Mouse (Mus musculus): ENCODE measurements around the gene Sik1.

Sik1 gene

DNA sequence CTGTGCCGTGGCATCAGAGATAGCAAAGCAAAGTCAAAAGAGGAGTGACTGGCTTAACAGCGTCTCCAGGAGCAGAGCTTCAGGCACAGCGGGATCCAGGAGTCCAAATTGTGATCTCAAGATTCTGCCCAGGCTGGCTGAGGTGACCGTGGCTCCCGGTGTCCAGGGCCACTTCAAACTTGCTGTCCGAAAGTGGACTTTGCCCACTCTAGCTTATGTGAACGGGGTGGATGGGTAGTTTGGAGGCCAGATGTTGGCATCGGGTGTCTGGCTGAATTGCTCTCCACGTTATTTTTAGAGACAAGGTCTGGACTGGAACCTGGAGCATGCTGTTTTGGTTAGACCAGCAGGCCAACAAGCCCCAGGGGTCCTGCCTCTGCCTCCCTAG lies 23.0 kb downstream of the Sik1 start:
- no peak for DNase-seq (ENCODE audit: low read depth, low spot score)

- DNase-seq (ENCODE audit: low read depth, low spot score), result no peak
Measured at GRCm38 (mm10) chr17:31831866-31832576, 23.6 kb downstream of the Sik1 start.

GRCm38 (mm10) chr17:31831097-31831865 lies 24.3 kb downstream of the Sik1 start:
- no peak for DNase-seq (ENCODE audit: low read depth, low spot score)

DNA sequence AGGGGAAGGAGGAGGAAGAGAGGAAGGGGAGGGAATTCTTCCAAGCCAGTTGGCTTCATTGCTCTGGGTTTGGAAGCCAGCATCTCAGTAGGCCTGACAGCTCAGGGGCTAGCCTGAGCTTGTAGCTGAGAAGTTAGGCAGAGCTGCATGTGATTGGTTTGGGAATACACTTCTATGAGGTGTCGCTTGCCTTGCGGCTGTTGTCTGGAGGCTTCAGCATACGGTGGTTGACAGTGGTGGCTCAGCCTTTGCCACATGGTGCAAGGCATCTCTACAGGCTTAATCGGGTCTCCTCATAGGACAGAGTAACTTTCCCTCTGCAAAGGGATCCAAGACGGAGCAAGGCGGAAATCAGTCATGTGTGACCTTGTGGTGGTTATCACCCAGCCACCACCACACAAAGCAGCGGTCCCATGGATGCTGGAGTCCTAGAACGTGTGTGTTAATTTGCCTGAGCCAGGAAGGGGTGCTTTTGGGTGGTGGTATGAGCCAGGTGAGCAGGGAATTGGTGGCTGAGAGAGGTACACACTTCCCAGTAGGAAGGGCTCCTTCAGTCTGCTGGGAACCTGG lies 25.0 kb downstream of the Sik1 start:
- DNase-seq (ENCODE audit: low read depth, low spot score), result no peak

GRCm38 (mm10) chr17:31828916-31829315 lies 26.7 kb downstream of the Sik1 start:
- DNase-seq (ENCODE audit: low read depth, low spot score), result no peak

DNA sequence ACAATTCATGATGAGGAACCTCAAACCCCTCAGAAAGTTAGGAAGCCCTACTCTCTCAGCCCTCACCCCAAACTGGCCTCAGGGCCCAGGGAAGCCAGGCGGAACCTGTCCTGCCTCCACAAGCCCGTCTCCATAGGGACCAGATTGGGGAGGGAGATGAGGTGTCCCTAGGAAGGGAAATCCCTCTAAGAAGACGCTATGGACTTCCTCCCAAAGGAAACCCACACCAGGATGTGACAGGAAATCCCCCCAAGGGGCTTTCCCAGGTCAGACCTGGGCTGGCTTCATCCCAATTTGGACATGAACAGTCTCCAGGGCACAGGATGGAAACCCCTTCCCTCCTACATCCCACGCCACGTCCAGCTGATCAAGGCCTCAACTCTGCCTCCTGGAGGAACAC lies 27.5 kb downstream of the Sik1 start:
- no peak for DNase-seq (ENCODE audit: low read depth, low spot score)

DNA sequence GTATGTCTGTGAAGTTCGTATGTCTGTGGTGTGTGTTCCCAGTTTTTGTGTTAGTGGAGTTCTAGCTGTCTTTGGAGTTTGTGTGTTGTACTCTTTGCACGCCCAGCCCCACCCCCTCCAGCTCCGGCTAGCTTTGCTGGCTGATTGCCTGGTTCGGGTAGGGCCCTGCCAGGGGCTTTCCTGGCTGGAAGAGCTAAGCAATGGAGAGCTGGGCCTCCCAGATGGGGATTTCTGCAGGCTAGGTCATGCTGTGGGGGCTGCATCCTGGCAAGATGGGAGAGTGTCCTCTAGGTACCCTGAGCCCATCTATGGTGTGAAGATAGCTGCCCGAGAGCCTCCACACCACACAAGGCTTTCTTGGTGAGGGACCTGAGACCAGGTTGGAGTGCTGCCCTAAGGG lies 28.4 kb downstream of the Sik1 start:
- no peak for DNase-seq (ENCODE audit: low read depth, low spot score)

DNA sequence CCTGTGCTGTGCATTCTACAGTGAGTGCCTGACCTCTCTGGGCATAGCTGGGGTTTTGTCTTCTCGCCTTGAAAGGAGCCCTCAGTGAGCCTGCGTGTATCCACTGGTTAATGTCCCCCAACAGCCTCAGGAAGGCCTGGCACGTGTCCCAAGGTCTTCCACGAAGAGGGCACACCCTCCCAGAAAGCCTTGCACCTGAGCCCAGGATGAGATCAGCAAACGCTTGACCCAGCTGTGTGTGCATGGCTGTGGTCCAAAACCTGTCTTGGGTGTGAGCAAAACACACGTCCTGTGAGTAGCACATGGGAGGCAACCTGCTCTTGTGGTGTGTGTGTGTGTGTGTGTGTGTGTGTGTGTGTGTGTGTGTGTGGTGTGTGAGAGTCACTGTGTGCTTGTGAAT lies 28.9 kb downstream of the Sik1 start:
- no peak for DNase-seq (ENCODE audit: low read depth, low spot score)

- DNase-seq (ENCODE audit: low read depth, low spot score), result no peak
Measured at GRCm38 (mm10) chr17:31825678-31826077, 29.9 kb downstream of the Sik1 start.

DNA sequence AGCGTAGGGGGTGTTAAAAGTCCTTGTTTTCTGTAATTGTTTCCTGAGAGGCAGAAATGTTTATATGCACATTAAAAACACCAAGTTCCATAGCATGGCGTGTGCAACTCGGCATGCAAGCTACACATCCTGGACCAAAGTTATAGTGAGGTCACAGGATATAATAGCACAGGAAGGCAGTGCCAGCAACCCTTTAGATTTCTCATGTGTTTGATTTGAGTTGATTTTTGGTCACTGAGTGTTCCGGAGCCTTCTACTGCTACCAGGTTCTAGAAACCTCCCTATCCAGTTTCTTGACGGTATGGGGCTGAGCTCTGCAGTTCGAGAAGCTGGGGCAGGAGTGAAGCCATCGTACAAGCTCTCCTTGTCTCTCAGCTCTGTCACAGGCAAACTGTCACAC lies 30.8 kb downstream of the Sik1 start:
- DNase-seq (ENCODE audit: low read depth, low spot score), result no peak

GRCm38 (mm10) chr17:31821136-31821933 lies 34.3 kb downstream of the Sik1 start:
- DNase-seq (ENCODE audit: low read depth, low spot score), result no peak

- no peak for DNase-seq (ENCODE audit: low read depth, low spot score)
Measured at GRCm38 (mm10) chr17:31820099-31820846, 35.3 kb downstream of the Sik1 start.

DNA sequence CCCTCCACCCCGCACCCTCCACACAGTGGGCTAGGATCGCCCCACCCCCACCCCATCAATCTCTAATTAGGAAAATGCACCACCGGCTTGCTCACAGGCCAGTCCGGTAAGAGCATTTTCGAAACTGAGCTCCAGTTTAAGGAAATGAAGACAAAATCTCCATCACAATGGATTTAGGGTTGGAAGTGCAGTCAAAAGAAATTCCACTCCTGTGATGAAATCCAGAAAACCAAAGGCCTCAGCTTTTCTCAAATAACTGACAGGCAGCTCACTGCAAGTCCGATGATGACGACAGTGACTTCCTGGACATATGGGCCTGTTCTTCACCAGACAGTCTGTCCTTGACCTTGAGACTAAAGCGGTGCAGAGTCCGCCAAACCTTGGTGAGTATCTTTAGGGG lies 36.2 kb downstream of the Sik1 start:
- DNase-seq (ENCODE audit: low read depth, low spot score), result no peak

- DNase-seq (ENCODE audit: low read depth, low spot score), result no peak
Measured at GRCm38 (mm10) chr17:31817815-31818214, 37.8 kb downstream of the Sik1 start.

- no peak for DNase-seq (ENCODE audit: low read depth, low spot score)
Measured at GRCm38 (mm10) chr17:31817203-31817602, 38.4 kb downstream of the Sik1 start.

DNA sequence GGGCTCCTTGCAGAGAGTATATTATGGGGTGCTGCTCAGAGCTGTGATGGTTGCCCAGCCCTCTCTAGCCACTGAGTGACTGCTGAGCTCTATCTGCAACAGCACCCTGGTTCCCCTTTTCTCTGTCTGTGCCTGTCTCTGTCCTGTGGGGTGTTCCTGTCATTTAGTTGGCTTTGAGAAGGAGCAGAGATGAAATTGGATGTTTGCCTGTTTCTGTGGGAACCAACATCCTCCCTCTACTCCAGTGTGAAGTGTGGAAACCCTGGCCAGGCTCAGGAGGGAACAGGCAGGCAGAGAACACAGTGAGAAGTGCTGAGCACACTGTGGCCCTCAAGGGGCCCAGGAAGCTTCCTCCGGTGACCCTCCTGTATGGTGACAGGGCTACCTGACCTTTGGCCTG lies 40.8 kb downstream of the Sik1 start:
- no peak for DNase-seq (ENCODE audit: low read depth, low spot score)

GRCm38 (mm10) chr17:31813938-31814622 lies 41.5 kb downstream of the Sik1 start:
- DNase-seq (ENCODE audit: low read depth, low spot score), result no peak

GRCm38 (mm10) chr17:31811333-31811732 lies 44.3 kb downstream of the Sik1 start:
- no peak for DNase-seq (ENCODE audit: low read depth, low spot score)

- no peak for DNase-seq (ENCODE audit: low read depth, low spot score)
Measured at GRCm38 (mm10) chr17:31809894-31810293, 45.7 kb downstream of the Sik1 start.

GRCm38 (mm10) chr17:31809136-31809535 lies 46.5 kb downstream of the Sik1 start:
- DNase-seq (ENCODE audit: low read depth, low spot score), result no peak

Data from embryo, embryonic 11.5 days (tissue).